Mouse (Mus musculus) heart, postnatal 4 days (tissue): Measurements from ENCODE around the gene 4931417E11Rik. TPM values are rescaled to one million over a fixed set of nuclear protein-coding genes. Genes with fewer than 3 reads are reported as not detected.

Source experiments
- DNase-seq: peaks from one replicate; pipeline ENCODE4 v3.0.0; 2021
- total RNA-seq, 2 experiments: library from RNA; stranded (reverse); gene quantifications; 2 replicates each; pipeline ENCODE4 v1.2.3; 2021

The 4931417E11Rik gene
- total RNA-seq, result not detected

DNA sequence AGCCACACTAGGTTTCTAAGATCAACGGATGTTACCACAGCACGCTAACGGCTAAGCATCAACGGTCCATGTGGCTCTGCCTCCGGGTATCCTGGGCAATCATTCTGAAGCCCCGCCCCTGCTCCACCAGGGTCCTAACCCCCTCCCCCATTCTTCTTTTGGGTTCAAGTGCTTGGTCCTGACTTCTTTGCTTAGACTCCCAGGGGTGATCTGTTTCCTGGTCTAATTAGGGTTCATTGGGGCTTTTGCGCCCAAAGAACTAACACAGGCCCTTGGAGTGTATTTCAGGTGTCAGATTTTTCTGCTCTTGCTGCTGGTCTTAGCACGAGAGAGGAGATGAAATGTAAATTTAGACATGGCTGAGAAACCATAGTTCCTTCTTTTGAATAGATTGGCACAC, at the start of gene 4931417E11Rik:
Gene 4931417E11Rik (minus strand): TSS at position 101 of the 400 bp plus-strand sequence.
- DNase-seq, result no peak

DNA sequence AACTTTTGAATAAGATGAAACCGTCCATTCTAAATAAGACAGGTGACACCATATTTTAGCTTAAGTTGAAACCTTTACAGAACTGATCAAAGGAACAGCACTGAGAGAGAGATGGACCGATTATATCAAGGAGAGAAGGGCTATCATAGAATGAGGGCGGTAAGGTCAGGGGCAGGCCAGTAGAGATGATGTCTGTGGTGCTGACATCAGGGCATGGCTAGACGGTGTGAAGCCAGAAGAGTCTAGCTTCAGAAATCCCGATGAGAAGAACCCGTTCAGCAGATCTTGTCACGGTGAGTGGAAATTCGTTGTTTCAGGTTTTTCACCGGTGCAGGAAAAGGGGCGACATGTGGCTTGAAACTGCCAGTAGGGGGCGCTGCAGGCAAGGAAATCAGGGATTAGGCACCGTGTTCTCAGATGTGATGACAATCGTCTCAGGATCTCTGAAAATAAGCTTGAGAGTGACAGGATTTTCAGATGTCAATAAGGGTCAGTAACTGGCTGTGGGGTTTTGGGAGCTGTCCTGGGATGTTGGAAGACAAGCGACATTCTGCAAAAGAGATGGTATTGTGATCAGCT, 48.4 kb upstream of the 4931417E11Rik start:
- DNase-seq, result peak; percentile 63

DNA sequence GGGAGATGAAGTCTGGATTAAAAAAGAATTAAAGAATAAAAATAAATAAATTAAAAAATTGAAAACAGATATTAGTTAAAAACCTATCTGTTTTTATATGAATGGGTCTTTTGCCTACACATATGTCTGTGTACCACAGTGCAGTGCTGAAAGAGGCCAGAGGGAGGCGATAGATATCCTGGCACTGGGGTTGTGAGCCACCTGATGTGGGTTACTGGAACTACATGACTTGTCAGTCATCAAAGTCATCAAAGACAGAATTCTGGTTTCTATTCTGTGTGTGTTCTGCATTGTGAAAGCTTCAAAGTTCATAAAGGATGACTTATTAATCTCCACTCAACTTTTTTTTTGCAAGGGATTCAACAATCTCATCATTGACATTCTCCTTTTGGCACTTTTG, 43.4 kb upstream of the 4931417E11Rik start:
- DNase-seq, result peak; percentile 6

DNA sequence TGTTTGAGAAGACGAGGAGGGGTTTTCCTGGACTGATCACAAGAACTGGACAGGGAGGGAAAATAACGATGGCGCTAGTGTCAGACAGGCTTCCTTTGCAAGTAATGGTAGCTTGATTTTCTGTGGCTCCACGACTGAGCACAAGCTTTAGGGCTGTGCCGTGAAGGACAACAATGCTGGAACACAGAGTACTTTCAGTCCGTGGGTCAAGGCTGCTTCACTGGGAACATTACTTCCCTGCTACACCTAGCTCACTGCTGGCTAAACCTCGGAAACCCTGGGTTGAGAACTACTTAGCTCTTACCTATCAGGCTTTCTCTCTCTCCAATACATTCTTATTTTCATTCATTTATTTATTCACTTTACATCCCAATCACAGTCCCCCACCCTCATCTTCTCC, 30.2 kb upstream of the 4931417E11Rik start:
- no peak for DNase-seq

DNA sequence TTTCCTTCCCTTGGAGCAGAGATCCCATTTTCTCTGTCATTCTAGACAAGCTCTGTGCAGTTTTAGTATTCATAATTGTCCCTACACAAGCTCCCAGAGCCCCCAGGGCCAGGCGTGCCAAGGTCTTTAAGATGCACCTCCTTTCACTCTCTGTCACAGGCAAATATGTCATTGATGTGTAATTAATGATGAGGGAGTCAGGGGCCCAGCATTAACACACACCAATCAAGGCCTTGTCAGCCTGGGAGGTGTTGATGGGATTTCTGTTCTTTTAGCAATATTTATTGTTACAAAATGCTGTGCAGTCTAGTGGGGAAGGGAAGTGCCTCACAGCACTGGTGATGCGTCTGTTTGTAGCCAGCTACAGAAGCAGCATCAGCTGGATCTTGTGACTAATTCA, 27.9 kb upstream of the 4931417E11Rik start:
- DNase-seq, result no peak

DNA sequence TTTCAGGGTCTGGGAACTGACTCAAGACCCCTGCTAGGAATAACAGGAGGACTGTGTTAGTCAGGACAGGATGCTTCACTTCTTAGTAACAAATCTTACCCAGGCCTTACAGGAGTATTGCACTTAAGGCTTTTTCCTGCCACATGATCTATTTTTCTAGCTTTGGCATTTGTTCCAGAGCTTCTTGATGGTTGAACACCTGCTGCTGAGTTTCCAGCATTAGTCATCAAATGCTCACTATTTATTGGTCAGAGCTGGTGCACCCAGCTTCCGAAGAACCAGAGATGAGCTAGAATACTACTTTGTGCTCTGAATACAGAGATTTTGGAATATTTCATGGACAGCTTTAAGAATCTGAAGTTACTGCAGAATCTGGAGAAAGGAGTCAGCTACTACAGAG, 21.1 kb upstream of the 4931417E11Rik start:
- no peak for DNase-seq

DNA sequence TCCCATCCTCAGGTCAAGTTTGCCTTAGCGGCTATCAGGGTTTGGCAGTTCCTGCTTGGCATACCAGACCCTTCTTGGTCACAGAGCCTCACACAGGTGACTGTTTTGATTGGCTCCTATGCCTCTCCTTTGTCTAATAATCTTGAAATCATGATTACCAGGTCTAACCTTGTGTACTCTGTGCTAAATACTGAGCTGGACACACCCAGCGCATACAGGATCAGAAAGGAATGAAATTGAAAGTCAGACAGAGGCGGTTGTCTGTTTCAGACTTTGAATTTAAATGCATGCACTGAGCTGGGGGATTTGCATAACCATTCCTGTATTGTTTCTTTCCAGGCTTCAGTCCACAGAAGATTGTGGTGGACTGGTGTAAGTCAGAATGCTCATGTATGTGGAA, 16.1 kb upstream of the 4931417E11Rik start:
- DNase-seq, result no peak

DNA sequence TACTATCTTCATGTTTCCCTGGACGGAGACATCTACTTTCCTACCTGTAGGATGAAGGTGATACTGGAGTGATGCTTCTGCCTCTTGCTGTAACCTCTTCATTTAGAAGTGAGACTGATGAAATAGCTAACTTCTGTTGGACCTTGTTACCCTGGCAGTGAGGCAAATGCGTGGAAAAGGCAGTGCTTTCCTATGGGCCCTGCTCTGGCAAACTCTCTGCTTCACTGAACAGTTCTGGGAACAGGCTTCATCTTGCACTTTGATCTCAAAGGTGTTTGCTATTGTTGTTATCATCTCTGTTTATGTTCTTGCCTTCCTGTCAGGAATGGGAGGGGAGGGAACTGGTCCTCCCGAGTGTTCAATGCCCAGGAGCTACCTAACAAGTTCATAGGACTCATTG, 3.4 kb downstream of the 4931417E11Rik start:
- DNase-seq, result no peak

DNA sequence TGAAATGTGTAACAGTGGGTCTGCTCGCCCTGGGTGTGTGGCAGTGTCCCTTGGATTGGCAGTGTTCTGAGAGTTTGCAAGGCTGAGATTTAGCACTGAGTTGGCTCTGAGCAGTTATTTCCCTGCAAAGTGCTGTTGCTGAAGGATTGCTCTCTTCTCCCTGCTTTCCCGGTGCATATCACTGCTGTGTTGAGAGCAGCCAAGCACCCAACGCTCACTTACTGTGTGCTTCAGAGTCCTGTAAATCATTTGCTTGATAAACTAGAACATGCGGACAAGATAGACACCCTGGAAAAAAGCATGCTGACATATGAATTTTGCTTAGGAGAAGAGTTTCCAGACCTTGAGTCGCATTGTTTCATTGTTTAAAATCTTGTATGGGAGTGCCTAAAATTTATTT, 6.9 kb downstream of the 4931417E11Rik start:
- DNase-seq, result no peak

DNA sequence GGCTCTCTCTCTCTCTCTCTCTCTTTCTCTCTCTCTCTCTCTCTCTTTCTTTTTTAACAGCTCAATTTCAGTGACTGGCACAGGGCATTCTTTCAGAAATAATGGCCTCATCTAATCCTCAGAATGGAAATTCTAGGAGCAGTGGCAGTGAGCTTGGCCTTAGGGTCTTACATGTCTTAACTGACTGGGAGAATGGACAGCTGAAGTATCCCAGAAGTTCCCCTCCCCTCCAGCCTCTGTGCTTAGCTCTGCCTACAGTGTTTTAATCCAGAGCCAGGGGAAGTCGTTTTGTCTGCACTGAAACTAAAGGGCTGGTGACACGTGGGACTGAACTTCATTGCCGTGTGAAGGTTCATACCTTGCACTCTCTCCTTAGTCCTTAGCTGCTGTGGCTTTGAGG, 35.6 kb downstream of the 4931417E11Rik start:
- DNase-seq, result no peak

DNA sequence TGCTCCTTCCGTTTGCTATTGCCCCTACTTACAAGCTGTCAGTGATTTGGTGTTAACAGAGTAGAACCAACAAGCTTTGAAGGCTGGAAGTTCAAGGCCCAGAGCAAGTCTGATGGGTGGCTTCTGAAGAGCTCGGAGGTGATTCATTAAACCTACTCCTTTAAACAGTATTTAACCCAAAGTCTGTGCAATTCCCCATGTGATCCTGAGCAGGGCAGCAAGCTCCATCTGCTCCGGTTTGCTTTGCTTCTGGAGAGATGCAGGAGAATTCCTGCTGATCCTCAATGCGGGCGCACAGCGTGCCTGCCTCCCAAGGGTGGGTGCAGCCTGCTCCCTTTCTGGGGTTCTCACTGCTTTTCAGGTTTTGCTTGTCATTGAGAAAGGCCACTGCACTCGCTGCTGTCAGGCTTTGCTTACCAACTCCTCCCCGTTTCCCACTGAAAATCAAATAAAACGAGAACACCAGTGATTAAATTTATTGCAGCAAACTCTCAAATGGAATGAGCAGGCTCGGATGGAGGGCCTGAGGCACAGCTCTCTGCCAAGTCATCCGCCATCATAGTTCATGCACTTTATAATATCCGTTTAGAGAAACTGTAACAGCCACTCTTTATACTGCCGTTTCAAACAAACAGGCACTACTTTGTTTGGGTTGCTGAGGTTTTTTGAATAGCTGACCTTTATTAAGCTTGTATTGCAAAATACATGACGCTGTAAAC, 40.7 kb downstream of the 4931417E11Rik start:
- no peak for DNase-seq

DNA sequence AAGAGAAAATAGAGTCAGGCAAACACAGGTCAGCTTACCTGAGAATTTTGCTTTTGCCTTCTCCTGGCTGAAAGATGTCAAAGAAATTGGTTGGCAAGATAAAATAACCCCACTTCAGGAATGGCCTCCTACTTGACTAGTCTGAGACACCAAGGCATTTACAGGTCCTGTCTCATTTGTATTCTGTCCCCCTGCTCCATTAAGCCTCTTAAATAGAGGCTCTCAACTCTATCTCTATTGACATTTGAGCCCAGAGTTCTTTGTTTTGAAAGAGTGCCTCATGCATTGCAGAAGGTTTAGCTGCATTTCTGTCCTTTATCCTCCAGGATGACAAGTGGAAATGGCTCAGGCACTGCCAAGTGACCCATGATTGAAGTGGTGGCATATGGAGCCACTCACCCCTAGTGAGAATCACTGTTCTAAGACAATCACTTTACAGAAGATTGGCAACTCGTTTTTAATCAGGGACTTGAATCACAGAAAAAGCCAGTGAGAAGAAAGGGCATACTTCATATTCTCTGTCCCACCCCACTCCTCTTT, 42.1 kb downstream of the 4931417E11Rik start:
- DNase-seq, result no peak

Other genes with a start within 250 kb of the 4931417E11Rik start
- gene Dnah6, start 248.0 kb downstream of the 4931417E11Rik start, total RNA-seq, result 1 to 10 TPM in 1 of 2 experiments, under 1 TPM in 1; 0.95 to 1.1 TPM
- 100 to 1,000 TPM; 389 to 429 TPM for gene Suclg1, start 221.3 kb downstream of the 4931417E11Rik start, total RNA-seq